Mouse (Mus musculus) layer of hippocampus, adult 9-11 months (tissue): ENCODE data around the gene Rad51b.

ENCODE experiments used
- DNase-seq: peaks from one replicate; pipeline ENCODE4 v3.0.0; 2022

The Rad51b gene

GRCm38 (mm10) chr12:79707565-79708422 is 410.7 kb downstream of the Rad51b start:
- no peak for DNase-seq

DNA sequence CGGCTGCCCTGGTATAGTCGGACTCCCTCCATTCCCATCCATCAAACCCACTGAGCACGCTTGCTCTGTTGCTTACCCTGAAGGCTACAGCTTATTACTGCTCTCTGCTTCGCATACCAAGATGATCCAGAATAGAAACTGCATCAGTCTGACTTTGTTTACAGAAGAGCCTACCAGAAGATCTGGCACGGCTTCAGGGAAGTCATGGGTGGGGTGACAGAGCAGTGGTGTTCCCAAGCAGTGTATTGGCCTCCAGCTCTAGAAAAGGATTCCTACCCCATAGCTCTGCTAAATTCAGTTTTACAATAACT is 411.3 kb downstream of the Rad51b start:
- no peak for DNase-seq

DNA sequence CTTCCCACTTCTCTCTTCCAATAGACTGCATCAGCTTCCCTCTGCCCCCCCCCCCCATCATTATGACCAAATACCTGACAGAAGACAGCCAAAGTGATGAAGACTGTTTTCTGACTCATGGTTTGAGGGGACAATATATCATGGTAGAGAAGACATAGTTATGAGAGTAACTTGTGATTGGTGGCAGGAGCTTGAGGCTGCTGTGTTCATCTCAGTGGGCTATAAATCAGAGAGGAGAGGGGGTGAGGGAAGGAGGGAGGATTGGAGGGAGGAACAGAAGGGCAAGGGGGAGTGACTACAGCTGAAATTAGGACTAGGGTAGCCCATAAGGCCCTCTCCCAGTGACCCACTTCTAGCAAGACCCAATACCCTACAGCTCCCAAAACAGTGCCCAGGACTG is 416.2 kb downstream of the Rad51b start:
- no peak for DNase-seq

DNA sequence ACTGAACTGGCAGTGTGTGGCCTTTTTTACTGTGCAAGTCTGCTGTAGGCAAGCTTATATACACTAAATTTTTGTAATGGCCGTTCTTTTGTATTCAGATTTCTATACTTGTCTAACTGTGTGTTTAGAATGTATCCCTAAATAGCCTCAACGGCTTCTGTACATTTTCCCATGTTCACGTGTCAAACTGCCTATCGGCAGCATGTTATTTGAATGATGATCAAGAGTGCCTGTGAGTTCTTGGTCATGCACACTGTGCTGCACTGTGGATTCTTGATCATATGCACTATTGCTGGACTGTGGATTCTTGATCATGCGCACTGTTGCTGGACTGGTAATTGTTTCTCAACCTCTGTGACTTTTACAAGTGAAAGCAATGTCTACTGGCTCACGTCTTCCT is 417.4 kb downstream of the Rad51b start:
- no peak for DNase-seq

GRCm38 (mm10) chr12:79715506-79716345 is 418.6 kb downstream of the Rad51b start:
- DNase-seq: no peak

- no peak for DNase-seq
These were observed 422.2 kb downstream of the Rad51b start for GRCm38 (mm10) chr12:79719091-79719846.

DNA sequence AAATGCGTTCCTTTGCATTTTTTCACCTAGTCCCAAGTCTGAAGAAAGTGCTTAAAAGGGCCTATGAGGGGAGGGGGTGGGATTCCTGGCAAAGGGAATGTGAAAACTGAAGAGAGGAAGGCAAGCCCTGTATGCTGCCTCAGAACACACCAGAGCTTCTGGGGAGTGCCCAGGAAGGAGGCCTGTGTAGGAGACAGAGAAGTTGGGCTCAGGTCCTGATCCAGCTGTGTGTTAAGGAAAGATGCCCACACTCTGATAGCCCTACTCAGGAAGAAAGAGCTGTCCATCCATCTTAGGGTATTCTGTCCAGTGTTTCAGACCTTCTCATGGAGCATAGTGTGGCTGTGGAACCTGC is 422.7 kb downstream of the Rad51b start:
- no peak for DNase-seq

GRCm38 (mm10) chr12:79724875-79725274 is 427.8 kb downstream of the Rad51b start:
- no peak for DNase-seq

DNA sequence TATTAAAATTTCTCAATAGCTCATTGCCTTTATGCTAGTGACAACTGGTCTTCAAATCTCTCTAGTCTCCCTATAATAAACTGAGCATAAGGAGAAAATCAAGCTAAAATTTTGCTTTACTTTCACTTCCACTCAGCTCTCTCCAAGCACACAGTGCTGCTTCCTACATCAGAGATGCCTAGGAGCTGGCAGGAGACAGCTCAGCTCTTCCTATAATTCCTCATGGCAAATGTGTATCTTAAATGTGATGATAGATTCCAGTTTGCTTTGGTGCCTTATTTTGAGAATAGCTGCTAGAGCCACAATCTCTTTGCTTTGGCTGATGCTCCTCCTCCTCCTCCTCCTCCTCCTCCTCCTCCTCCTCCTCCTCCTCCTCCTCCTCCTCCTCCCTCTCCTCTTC is 428.6 kb downstream of the Rad51b start:
- no peak for DNase-seq

- DNase-seq: no peak
These were observed 429.0 kb downstream of the Rad51b start for GRCm38 (mm10) chr12:79726116-79726515.

DNA sequence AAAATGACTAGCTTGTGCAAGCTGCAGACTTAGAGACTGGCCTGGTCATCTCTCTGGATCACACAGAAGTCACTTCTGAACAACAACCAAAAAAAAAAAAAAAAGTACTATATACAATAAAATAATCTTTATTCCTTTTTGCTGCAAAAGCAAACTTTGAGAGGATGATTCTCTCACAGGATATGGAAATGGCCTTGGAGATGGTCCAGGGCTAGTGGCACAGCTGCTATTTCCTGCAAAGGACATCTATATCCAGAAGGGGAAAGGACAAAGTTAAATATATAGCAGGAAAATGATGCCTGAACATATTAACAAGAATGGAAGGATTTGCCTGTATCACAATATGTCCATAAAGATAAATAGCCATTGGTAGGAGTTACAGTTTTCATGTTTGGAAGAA is 429.9 kb downstream of the Rad51b start:
- no peak for DNase-seq

DNA sequence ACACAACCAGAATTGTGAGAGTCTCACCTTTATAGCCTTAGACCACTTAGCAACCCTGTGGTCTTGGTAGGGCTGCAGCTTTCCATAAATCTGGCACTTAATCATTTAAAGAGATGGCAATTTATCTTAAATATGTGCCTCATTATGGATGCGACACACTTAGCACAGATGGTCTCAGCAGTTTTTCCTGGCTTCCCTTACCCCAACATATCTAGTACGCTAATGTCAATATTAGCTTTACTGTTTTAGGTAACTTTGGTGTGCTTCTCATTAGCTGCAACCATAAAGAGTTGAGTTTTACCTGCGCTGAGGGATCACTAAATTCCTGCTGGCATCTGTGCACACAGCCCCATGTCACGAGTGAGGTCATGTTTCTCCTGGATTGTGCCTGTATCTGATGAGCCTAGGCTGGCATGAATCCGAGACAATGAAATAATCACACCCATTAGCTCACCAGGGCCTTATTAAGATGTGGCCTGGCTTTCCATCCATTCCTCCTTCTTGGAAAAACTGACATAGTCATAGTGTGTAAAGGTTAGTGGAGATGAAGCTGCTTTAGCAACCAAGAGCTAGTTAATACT is 432.9 kb downstream of the Rad51b start:
- DNase-seq: no peak

- no peak for DNase-seq
These were observed 434.8 kb downstream of the Rad51b start for GRCm38 (mm10) chr12:79731905-79732304.

DNA sequence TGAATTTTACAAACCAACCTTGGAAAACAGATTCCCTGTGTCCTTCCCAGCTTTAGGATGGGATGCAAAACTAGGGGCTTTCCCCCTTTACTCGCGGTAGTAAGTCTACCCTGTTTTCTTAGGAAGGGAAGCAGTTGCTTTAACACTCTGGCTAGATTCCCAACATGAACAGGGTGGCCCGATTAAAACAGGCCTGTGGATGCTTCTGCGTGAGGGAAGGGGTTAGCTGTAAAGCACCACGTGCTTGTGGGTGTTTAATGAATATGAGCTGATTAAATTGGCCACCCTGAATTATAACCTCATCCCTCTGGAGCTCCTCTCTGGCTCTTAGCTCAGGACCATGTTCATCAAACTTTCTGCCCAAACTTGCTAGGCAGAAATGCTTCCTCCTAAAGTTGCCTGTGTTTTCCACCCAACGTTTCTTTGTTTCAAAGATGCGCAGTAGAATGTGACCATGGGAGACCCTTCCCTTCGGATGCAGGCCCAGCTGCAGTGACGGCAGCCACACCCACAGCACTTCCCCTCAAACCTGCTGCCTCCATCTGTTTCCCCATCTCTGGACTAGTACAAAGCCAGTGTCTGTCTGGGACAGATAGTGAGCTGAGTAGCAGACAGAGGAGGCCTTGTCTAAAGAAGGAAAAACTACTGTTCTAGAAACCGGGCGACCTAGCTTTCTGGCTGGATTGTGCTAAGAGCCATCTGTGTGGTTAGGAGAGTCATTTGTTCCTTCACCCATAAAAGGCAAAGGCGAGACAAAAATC is 435.5 kb downstream of the Rad51b start:
- peak; percentile 41 for DNase-seq

GRCm38 (mm10) chr12:79735341-79735785 is 438.3 kb downstream of the Rad51b start:
- DNase-seq: no peak

DNA sequence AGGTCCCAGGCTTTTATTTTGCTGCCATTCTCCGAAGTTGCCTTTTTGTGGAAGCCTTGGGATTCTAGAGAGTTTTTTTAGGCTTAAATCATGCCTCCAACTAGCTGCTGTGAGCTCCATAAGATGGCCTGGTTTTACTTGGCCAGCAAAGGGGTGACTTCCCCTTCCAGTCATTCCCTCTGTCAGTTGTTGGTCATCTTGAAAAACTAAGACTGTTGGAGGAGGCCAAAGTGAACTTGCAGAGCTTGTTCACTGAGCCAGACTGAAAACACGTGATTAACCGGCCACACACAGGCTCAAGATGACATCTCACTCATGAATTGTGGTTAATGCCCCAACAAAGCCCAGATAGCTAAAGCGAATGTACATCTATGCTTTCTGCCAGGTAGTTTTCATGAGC is 438.8 kb downstream of the Rad51b start:
- DNase-seq: no peak

- DNase-seq: no peak
These were observed 441.6 kb downstream of the Rad51b start for GRCm38 (mm10) chr12:79738700-79739099.

GRCm38 (mm10) chr12:79739918-79740639 is 443.0 kb downstream of the Rad51b start:
- DNase-seq: no peak

GRCm38 (mm10) chr12:79742211-79742610 is 445.1 kb downstream of the Rad51b start:
- peak; percentile 19 for DNase-seq

- DNase-seq: peak; percentile 49
These were observed 447.0 kb downstream of the Rad51b start for GRCm38 (mm10) chr12:79744131-79744530.

DNA sequence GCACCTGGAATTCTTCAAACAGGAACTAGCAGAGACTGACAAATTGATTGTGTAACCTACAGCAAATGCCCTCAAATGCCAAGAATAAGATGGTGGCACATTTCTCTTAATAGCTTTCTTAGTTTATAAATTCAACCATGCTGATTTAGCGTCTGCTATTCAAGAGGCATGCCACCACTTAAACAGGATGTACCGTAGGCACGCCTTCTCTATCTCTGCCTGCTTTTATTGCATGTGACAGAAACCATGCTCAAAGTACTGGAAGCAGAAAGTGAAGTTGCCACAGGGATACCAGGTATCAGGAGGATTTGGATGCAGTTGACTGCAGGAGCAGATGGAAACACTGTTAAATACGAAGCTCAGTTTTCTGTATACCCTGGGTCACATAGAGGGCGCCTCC is 448.1 kb downstream of the Rad51b start:
- no peak for DNase-seq
